Mouse (Mus musculus): ENCODE measurements around the gene Cep97.
A peak's percentile ranks its signal among the peaks of the same experiment; 100 is the strongest.

The Cep97 gene

GRCm38 (mm10) chr16:55947266-55947665 lies 12.6 kb upstream of the Cep97 start:
- DNase-seq (ENCODE audit: low spot score): no peak

GRCm38 (mm10) chr16:55940781-55941180 lies 6.1 kb upstream of the Cep97 start:
- DNase-seq (ENCODE audit: low spot score): no peak

- DNase-seq (ENCODE audit: low spot score): no peak
These were observed 5.0 kb upstream of the Cep97 start for GRCm38 (mm10) chr16:55939703-55940102.

- no peak for DNase-seq (ENCODE audit: low spot score)
These were observed 4.1 kb upstream of the Cep97 start for GRCm38 (mm10) chr16:55938761-55939160.

- DNase-seq (ENCODE audit: low spot score): peak; percentile 64
These were observed 843 bp downstream of the Cep97 start for GRCm38 (mm10) chr16:55933681-55934343.

- DNase-seq (ENCODE audit: low spot score): no peak
These were observed 10.6 kb downstream of the Cep97 start for GRCm38 (mm10) chr16:55924010-55924409.

- no peak for DNase-seq (ENCODE audit: low spot score)
These were observed 12.6 kb downstream of the Cep97 start for GRCm38 (mm10) chr16:55922079-55922478.

- DNase-seq (ENCODE audit: low spot score): no peak
These were observed 19.9 kb downstream of the Cep97 start for GRCm38 (mm10) chr16:55914716-55915115.

GRCm38 (mm10) chr16:55910208-55910793 lies 24.4 kb downstream of the Cep97 start:
- DNase-seq (ENCODE audit: low spot score): no peak

GRCm38 (mm10) chr16:55906928-55907679 lies 27.6 kb downstream of the Cep97 start:
- no peak for DNase-seq (ENCODE audit: low spot score)

- no peak for DNase-seq (ENCODE audit: low spot score)
These were observed 29.3 kb downstream of the Cep97 start for GRCm38 (mm10) chr16:55905370-55905769.

- no peak for DNase-seq (ENCODE audit: low spot score)
These were observed 32.6 kb downstream of the Cep97 start for GRCm38 (mm10) chr16:55901839-55902756.

- DNase-seq (ENCODE audit: low spot score): no peak
These were observed 36.2 kb downstream of the Cep97 start for GRCm38 (mm10) chr16:55898385-55899002.

- DNase-seq (ENCODE audit: low spot score): peak; percentile 41
These were observed 39.0 kb downstream of the Cep97 start for GRCm38 (mm10) chr16:55895651-55896095.

GRCm38 (mm10) chr16:55894893-55895650 lies 39.6 kb downstream of the Cep97 start, which contains the start of gene Nxpe3:
Gene Nxpe3 (minus strand): TSS chr16:55895285.
- DNase-seq (ENCODE audit: low spot score): peak; percentile 89

GRCm38 (mm10) chr16:55894536-55894892 lies 40.1 kb downstream of the Cep97 start:
- DNase-seq (ENCODE audit: low spot score): peak; percentile 43

GRCm38 (mm10) chr16:55893410-55894107 lies 41.1 kb downstream of the Cep97 start:
- no peak for DNase-seq (ENCODE audit: low spot score)

- DNase-seq (ENCODE audit: low spot score): no peak
These were observed 42.2 kb downstream of the Cep97 start for GRCm38 (mm10) chr16:55892484-55892883.

GRCm38 (mm10) chr16:55891346-55891745 lies 43.3 kb downstream of the Cep97 start:
- DNase-seq (ENCODE audit: low spot score): no peak

Data from embryo, embryonic 10 days (tissue).